ENCODE assay signal across 28 mouse cellular contexts in the genomic region with DNA sequence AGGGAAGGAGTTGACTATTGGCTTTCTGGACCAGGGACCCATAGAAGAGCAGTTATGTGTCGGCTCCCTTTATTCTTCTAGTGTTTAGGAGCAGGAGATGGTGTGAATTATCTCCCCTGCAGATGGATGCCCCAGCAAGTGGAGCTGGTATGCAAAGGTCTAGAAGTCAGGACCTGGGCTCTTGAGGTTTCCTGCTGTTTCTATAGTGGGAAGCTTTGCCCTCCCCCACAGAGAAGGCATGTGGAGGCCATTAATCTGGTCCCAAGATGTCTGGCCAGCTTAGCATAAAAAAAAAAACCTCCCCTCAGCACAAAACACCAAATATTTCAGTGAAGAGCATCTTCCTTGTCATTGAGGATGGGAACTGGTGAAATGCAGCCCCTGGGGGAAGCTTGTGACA. TPM values are rescaled to one million over a fixed set of nuclear protein-coding genes. Genes with fewer than 3 reads are reported as not detected.
A peak's percentile ranks its signal among the peaks of the same experiment; 100 is the strongest.
DNase-seq lines count a peak whose midpoint lies in the region; ATAC-seq and TF ChIP-seq lines count a peak whose summit lies in the region.
"Had no signal": no experiment of that assay in that cellular context is flagged by ENCODE, and none has a peak within 500 bp of the region (broad histone marks: within the 10 kb centered on the region; RNA-seq: fewer than 3 reads in every experiment).

No protein-coding gene starts in this region.

- 32% methylated on average over 1 of the region's 1 CpGs for WGBS in kidney, postnatal 0 days
- WGBS in neural tube, embryonic 15.5 days = 23% methylated on average over 1 of the region's 1 CpGs
- WGBS in limb, embryonic 10.5 days = 3% methylated on average over 1 of the region's 1 CpGs
- WGBS in kidney, embryonic 14.5 days = 11% methylated on average over 1 of the region's 1 CpGs
- 73% methylated on average over 1 of the region's 1 CpGs for WGBS in thymus, adult 2 months

- DNase-seq in kidney, postnatal 0 days (ENCODE audit: low spot score) = peak; percentile 29
- DNase-seq in kidney, adult 8-10 months = no peak
- DNase-seq in neural tube, embryonic 10.5 days (ENCODE audit: extremely low spot score, low spot score) = peak; percentile 36
- no peak for DNase-seq in limb, embryonic 10.5 days (ENCODE audit: low spot score)
- no peak for DNase-seq in thymus, adult 2 months
- DNase-seq: adrenal gland, postnatal 14 days; cerebellum, adult 11 months; cerebellum, adult 9-10 months; cerebellum, postnatal 36 days; gastrocnemius, adult 2 months; gastrocnemius, postnatal 36 days; heart, adult 18-20 months; heart, postnatal 36 days; kidney, adult 11 months; kidney, postnatal 4 days; left cerebral cortex, postnatal 4 days; liver, embryonic 13.5 days; lung, adult 2 months; lung, postnatal 14 days had no signal

- ATAC-seq in kidney, postnatal 0 days (replicated peaks; ENCODE audit: low FRiP score, low read depth) = no peak
- no peak for ATAC-seq in neural tube, embryonic 15.5 days (ENCODE audit: low FRiP score)
- no peak for ATAC-seq in kidney, embryonic 14.5 days (ENCODE audit: low FRiP score, low TSS enrichment)
- ATAC-seq: forebrain, embryonic 16.5 days; midbrain, embryonic 16.5 days had no signal

- no peaks in the 10 kb centered on the region for H3K9me3 ChIP-seq in kidney, postnatal 0 days (replicated peaks; ENCODE audit: low read length)
- H3K9me3 ChIP-seq in neural tube, embryonic 15.5 days (replicated peaks) = no peaks in the 10 kb centered on the region
- H3K9me3 ChIP-seq in limb, embryonic 10.5 days (replicated peaks) = no peaks in the 10 kb centered on the region
- no peaks in the 10 kb centered on the region for H3K9me3 ChIP-seq in kidney, embryonic 14.5 days (ENCODE audit: control insufficient read depth, low read length)
- H3K9me3 ChIP-seq: embryonic facial prominence, embryonic 12.5 days; hindbrain, embryonic 13.5 days; limb, embryonic 15.5 days; neural tube, embryonic 12.5 days had no signal

- H3K4me2 ChIP-seq in kidney, postnatal 0 days (ENCODE audit: low read length) = no peak overlapping the region
- no peak overlapping the region for H3K4me2 ChIP-seq in neural tube, embryonic 15.5 days
- no peak overlapping the region for H3K4me2 ChIP-seq in kidney, embryonic 14.5 days (replicated peaks; ENCODE audit: low read depth, low read length)
- H3K4me2 ChIP-seq: embryonic facial prominence, embryonic 12.5 days; heart, embryonic 11.5 days; hindbrain, embryonic 13.5 days; limb, embryonic 15.5 days; liver, embryonic 13.5 days; neural tube, embryonic 12.5 days had no signal

- H3K4me3 ChIP-seq in kidney, postnatal 0 days (replicated peaks; ENCODE audit: low read depth, low read length) = no peak overlapping the region
- H3K4me3 ChIP-seq in neural tube, embryonic 15.5 days (replicated peaks) = no peak overlapping the region
- no peak overlapping the region for H3K4me3 ChIP-seq in limb, embryonic 10.5 days
- H3K4me3 ChIP-seq in kidney, embryonic 14.5 days (ENCODE audit: low read length) = no peak overlapping the region
- H3K4me3 ChIP-seq in thymus, adult 2 months (ENCODE audit: control insufficient read depth, insufficient read depth, low read length) = no peak overlapping the region
- H3K4me3 ChIP-seq: embryonic facial prominence, embryonic 12.5 days; gastrocnemius, adult 2 months; hindbrain, embryonic 13.5 days; limb, embryonic 15.5 days; liver, embryonic 13.5 days; neural tube, embryonic 12.5 days had no signal

- no peak for TF ChIP-seq POLR2A in thymus, adult 2 months (IDR thresholded peaks at IDR 0.05; ENCODE audit: control insufficient read depth, extremely low read depth, insufficient read depth, low read length, poor library complexity)

- no peak overlapping the region for H3K27ac ChIP-seq in kidney, postnatal 0 days
- H3K27ac ChIP-seq in neural tube, embryonic 15.5 days (replicated peaks) = no peak overlapping the region
- H3K27ac ChIP-seq in limb, embryonic 10.5 days = peak overlapping the region; percentile 46
- H3K27ac ChIP-seq in kidney, embryonic 14.5 days (ENCODE audit: low read depth, low read length) = no peak overlapping the region
- H3K27ac ChIP-seq in thymus, adult 2 months (ENCODE audit: control insufficient read depth, insufficient read depth, low read length) = no peak overlapping the region
- H3K27ac ChIP-seq: embryonic facial prominence, embryonic 12.5 days; gastrocnemius, adult 2 months; hindbrain, embryonic 13.5 days; limb, embryonic 15.5 days; liver, embryonic 13.5 days; neural tube, embryonic 12.5 days had no signal

- no peaks in the 10 kb centered on the region for H3K27me3 ChIP-seq in kidney, postnatal 0 days (ENCODE audit: insufficient read depth, low read length)
- H3K27me3 ChIP-seq in neural tube, embryonic 15.5 days (replicated peaks) = no peaks in the 10 kb centered on the region
- H3K27me3 ChIP-seq in limb, embryonic 10.5 days (ENCODE audit: low read depth, poor library complexity, severe bottlenecking) = no peaks in the 10 kb centered on the region
- H3K27me3 ChIP-seq in kidney, embryonic 14.5 days (ENCODE audit: control insufficient read depth, insufficient read depth, low read length) = no peaks in the 10 kb centered on the region
- H3K27me3 ChIP-seq in thymus, adult 2 months (ENCODE audit: control insufficient read depth, insufficient read depth, low read length) = no peaks in the 10 kb centered on the region
- H3K27me3 ChIP-seq: embryonic facial prominence, embryonic 12.5 days; hindbrain, embryonic 13.5 days; limb, embryonic 15.5 days; liver, embryonic 13.5 days; neural tube, embryonic 12.5 days had no signal

- H3K36me3 ChIP-seq in kidney, postnatal 0 days (ENCODE audit: insufficient read depth, low read length) = no peaks in the 10 kb centered on the region
- H3K36me3 ChIP-seq in neural tube, embryonic 15.5 days = no peaks in the 10 kb centered on the region
- peaks cover 6% of the 10 kb centered on the region; the same call in 1 of the 2 replicates for H3K36me3 ChIP-seq in limb, embryonic 10.5 days
- H3K36me3 ChIP-seq in kidney, embryonic 14.5 days (ENCODE audit: control insufficient read depth, insufficient read depth, low read length) = no peaks in the 10 kb centered on the region
- no peaks in the 10 kb centered on the region for H3K36me3 ChIP-seq in thymus, adult 2 months (ENCODE audit: control insufficient read depth, insufficient read depth, low read length)
- H3K36me3 ChIP-seq: embryonic facial prominence, embryonic 12.5 days; hindbrain, embryonic 13.5 days; limb, embryonic 15.5 days; liver, embryonic 13.5 days; neural tube, embryonic 12.5 days had no signal

- H3K4me1 ChIP-seq in kidney, postnatal 0 days (replicated peaks; ENCODE audit: insufficient read depth, low read length) = no peaks in the 10 kb centered on the region; the same call in 1 of the 2 replicates
- peaks cover 16% of the 10 kb centered on the region for H3K4me1 ChIP-seq in neural tube, embryonic 15.5 days
- peaks cover 61% of the 10 kb centered on the region for H3K4me1 ChIP-seq in limb, embryonic 10.5 days
- H3K4me1 ChIP-seq in kidney, embryonic 14.5 days (ENCODE audit: control insufficient read depth, insufficient read depth, low read length) = peaks cover 3% of the 10 kb centered on the region; the same call in 1 of the 2 replicates
- no peaks in the 10 kb centered on the region for H3K4me1 ChIP-seq in thymus, adult 2 months (replicated peaks; ENCODE audit: control insufficient read depth, insufficient read depth, low read length)
- H3K4me1 ChIP-seq: liver, embryonic 13.5 days had no signal

- no peak for TF ChIP-seq CTCF in kidney, postnatal 0 days (IDR thresholded peaks at IDR 0.05; ENCODE audit: low read depth)
- TF ChIP-seq CTCF in thymus, adult 2 months (IDR thresholded peaks at IDR 0.05; ENCODE audit: borderline replicate concordance, control insufficient read depth, extremely low read depth, insufficient read depth, low read length, poor library complexity) = no peak

- H3K9ac ChIP-seq in kidney, postnatal 0 days (ENCODE audit: low read depth, low read length) = no peak overlapping the region
- no peak overlapping the region for H3K9ac ChIP-seq in neural tube, embryonic 15.5 days (replicated peaks)
- no peak overlapping the region for H3K9ac ChIP-seq in kidney, embryonic 14.5 days (ENCODE audit: low read depth, low read length)
- H3K9ac ChIP-seq: embryonic facial prominence, embryonic 12.5 days; hindbrain, embryonic 13.5 days; limb, embryonic 15.5 days; liver, embryonic 13.5 days; neural tube, embryonic 12.5 days had no signal

RNA-seq across cellular contexts. Expression of a gene that starts 57.4 kb away (rescaled TPM):
- polyA plus RNA-seq in kidney, postnatal 0 days (2015; fragmentation: Nextera tagmentation; extraction: Ambion mirVana) = 0.74 and 0.75 TPM in 2 replicates
- 13.7 and 13.9 TPM in 2 replicates for polyA plus RNA-seq in neural tube, embryonic 15.5 days (2015; fragmentation: Nextera tagmentation; extraction: Ambion mirVana)
- 40.4 and 44.7 TPM in 2 replicates for polyA plus RNA-seq in limb, embryonic 10.5 days (2016; fragmentation: Nextera tagmentation; extraction: Ambion mirVana)
- polyA plus RNA-seq in kidney, embryonic 14.5 days (2014; fragmentation: Nextera tagmentation; extraction: Ambion mirVana) = 0.71 and 0.77 TPM in 2 replicates
- 1.3 and 1.5 TPM in 2 replicates for polyA plus RNA-seq in thymus, adult 2 months (2012; rRNA removed)

Comparison
In these comparisons a context has a peak if more than half of its experiments do, and no peak if none do; other contexts are left out.
1. DNase-seq: peak in kidney, postnatal 0 days (single experiment) and neural tube, embryonic 10.5 days (single experiment); none in kidney, adult 8-10 months (0 of 2), limb, embryonic 10.5 days (single experiment) and thymus, adult 2 months (single experiment).